Mouse (Mus musculus): ENCODE results near the gene Slco3a1.

- TF ChIP-seq CTCF (IDR thresholded peaks at IDR 0.05; ENCODE audit: borderline replicate concordance, insufficient read depth, low read depth, low read length) = no peak
- TF ChIP-seq POLR2A (IDR thresholded peaks at IDR 0.05; ENCODE audit: borderline replicate concordance, insufficient read depth, low read length) = no peak
Measured at GRCm38 (mm10) chr7:74442380-74442779, 112.2 kb downstream of the Slco3a1 start.

Measured in cerebellum, adult 2 months (tissue).